Mouse (Mus musculus): ENCODE data around the gene Gm10377. TPM values are rescaled to one million over a fixed set of nuclear protein-coding genes. Genes with fewer than 3 reads are reported as not detected.
"Not testable (repeated sequence)": the region's sequence is repeated elsewhere in the genome, so short reads cannot be mapped to it uniquely, and the experiment has no call there.

The Gm10377 gene
- not detected in 2 replicates for polyA plus RNA-seq (2015; fragmentation: Nextera tagmentation; extraction: Ambion mirVana)

- ATAC-seq; H3K36me3 ChIP-seq (ENCODE audit: control insufficient read depth, insufficient read depth, low read length); H3K4me3 ChIP-seq (ENCODE audit: low read length); H3K27ac ChIP-seq (ENCODE audit: low read length); H3K4me1 ChIP-seq (ENCODE audit: control insufficient read depth, insufficient read depth, low read length); H3K4me2 ChIP-seq (ENCODE audit: low read depth, low read length); H3K9me3 ChIP-seq (ENCODE audit: control insufficient read depth, low read length); H3K9ac ChIP-seq (ENCODE audit: low read depth, low read length); H3K27me3 ChIP-seq (replicated peaks; ENCODE audit: control insufficient read depth, insufficient read depth, low read length): not testable (repeated sequence)
Measured at GRCm38 (mm10) chr14:42797887-42798286, at the start of gene Gm10377. TSS of gene Gm10377 (minus strand) at chr14:42797987.

GRCm38 (mm10) chr14:42768721-42769120 is 29.1 kb downstream of the Gm10377 start, which contains the start of gene Gm3015:
TSS of gene Gm3015 (minus strand) at chr14:42768821.
- not testable (repeated sequence) for ATAC-seq; H3K4me3 ChIP-seq (ENCODE audit: low read length); H3K27ac ChIP-seq (ENCODE audit: low read length); H3K4me2 ChIP-seq (ENCODE audit: low read depth, low read length); H3K9me3 ChIP-seq (ENCODE audit: control insufficient read depth, low read length); H3K27me3 ChIP-seq (replicated peaks; ENCODE audit: control insufficient read depth, insufficient read depth, low read length); H3K4me1 ChIP-seq (ENCODE audit: control insufficient read depth, insufficient read depth, low read length); H3K36me3 ChIP-seq (ENCODE audit: control insufficient read depth, insufficient read depth, low read length); H3K9ac ChIP-seq (ENCODE audit: low read depth, low read length)
- WGBS = no CpG with 5 or more reads among the region's 1 CpGs

Other genes with a start within 250 kb of the Gm10377 start
- not detected in 2 replicates for gene Gm17124, start 198.1 kb downstream of the Gm10377 start, polyA plus RNA-seq (2015; fragmentation: Nextera tagmentation; extraction: Ambion mirVana)
- gene Gm3633, start 156.1 kb downstream of the Gm10377 start, polyA plus RNA-seq (2015; fragmentation: Nextera tagmentation; extraction: Ambion mirVana) = not detected in 2 replicates
- gene Gm10378, start 142.0 kb downstream of the Gm10377 start, polyA plus RNA-seq (2015; fragmentation: Nextera tagmentation; extraction: Ambion mirVana) = not detected in 2 replicates
- gene Gm3015, start 29.2 kb downstream of the Gm10377 start, polyA plus RNA-seq (2015; fragmentation: Nextera tagmentation; extraction: Ambion mirVana) = not detected in 2 replicates
- not detected in 2 replicates for gene Gm21977, start 55.5 kb upstream of the Gm10377 start, polyA plus RNA-seq (2015; fragmentation: Nextera tagmentation; extraction: Ambion mirVana)
- not detected in 2 replicates for gene Gm8082, start 195.6 kb upstream of the Gm10377 start, polyA plus RNA-seq (2015; fragmentation: Nextera tagmentation; extraction: Ambion mirVana)
- gene Gm10376, start 217.6 kb upstream of the Gm10377 start, polyA plus RNA-seq (2015; fragmentation: Nextera tagmentation; extraction: Ambion mirVana) = not detected in 2 replicates